Mouse (Mus musculus) ES-Bruce4 (cell line): ENCODE measurements around the gene Kcna3. TPM values are rescaled to one million over a fixed set of nuclear protein-coding genes. Genes with fewer than 3 reads are reported as not detected.
A peak's percentile ranks its signal among the peaks of the same experiment; 100 is the strongest.

Source experiments
- H3K27ac ChIP-seq: 2 replicates; pipeline ENCODE4 v1.5.1; 2012; ENCODE audit warnings: low read length, inconsistent platforms; ENCODE audit not compliant: insufficient read depth
- H3K27me3 ChIP-seq: 2 replicates; pipeline ENCODE4 v1.6.1; 2012; ENCODE audit warnings: mild to moderate bottlenecking, low read length, inconsistent platforms; ENCODE audit not compliant: control insufficient read depth, poor library complexity, insufficient read depth, severe bottlenecking
- H3K36me3 ChIP-seq: 2 replicates; pipeline ENCODE4 v1.6.1; 2012; ENCODE audit warnings: inconsistent platforms, mild to moderate bottlenecking, low read length, moderate library complexity; ENCODE audit not compliant: control insufficient read depth, poor library complexity, insufficient read depth, severe bottlenecking
- H3K4me1 ChIP-seq: one replicate; pipeline ENCODE4 v1.8.1; 2011; ENCODE audit warnings: low read length; ENCODE audit not compliant: control insufficient read depth, insufficient read depth
- H3K4me3 ChIP-seq: 2 replicates; pipeline ENCODE4 v1.5.1; 2011; ENCODE audit warnings: low read depth, mild to moderate bottlenecking, low read length
- H3K9ac ChIP-seq: 2 replicates; pipeline ENCODE4 v1.6.1; 2012; ENCODE audit warnings: low read depth, mild to moderate bottlenecking, inconsistent platforms; ENCODE audit not compliant: poor library complexity, severe bottlenecking
- H3K9me3 ChIP-seq: replicated peaks from 2 replicates; pipeline ENCODE4 v1.6.1; 2012; ENCODE audit warnings: mild to moderate bottlenecking, low read length, inconsistent platforms; ENCODE audit not compliant: control insufficient read depth, poor library complexity, insufficient read depth, severe bottlenecking
- CTCF ChIP-seq: IDR thresholded peaks from one replicate; pipeline ENCODE4 v1.8.1; 2011; ENCODE audit warnings: low read depth, low read length
- EP300 ChIP-seq: IDR thresholded peaks from 2 replicates; pipeline ENCODE4 v1.6.1; 2011; ENCODE audit warnings: low read depth, low read length; ENCODE audit not compliant: insufficient read depth
- POLR2A ChIP-seq: IDR thresholded peaks from one replicate; pipeline ENCODE4 v1.8.1; 2011; ENCODE audit warnings: low read length; ENCODE audit not compliant: insufficient read depth
- polyA plus RNA-seq: library from polyadenylated mRNA; stranded (reverse); fragments of >200 nt; gene quantifications from 2 replicates; pipeline ENCODE4 v1.2.4, GENCODE M21; 2011; ENCODE audit warnings: low read depth; ENCODE audit not compliant: missing spikeins, insufficient read depth, insufficient read length

Gene Kcna3
- polyA plus RNA-seq, 1 experiment, result 0.63 TPM

DNA sequence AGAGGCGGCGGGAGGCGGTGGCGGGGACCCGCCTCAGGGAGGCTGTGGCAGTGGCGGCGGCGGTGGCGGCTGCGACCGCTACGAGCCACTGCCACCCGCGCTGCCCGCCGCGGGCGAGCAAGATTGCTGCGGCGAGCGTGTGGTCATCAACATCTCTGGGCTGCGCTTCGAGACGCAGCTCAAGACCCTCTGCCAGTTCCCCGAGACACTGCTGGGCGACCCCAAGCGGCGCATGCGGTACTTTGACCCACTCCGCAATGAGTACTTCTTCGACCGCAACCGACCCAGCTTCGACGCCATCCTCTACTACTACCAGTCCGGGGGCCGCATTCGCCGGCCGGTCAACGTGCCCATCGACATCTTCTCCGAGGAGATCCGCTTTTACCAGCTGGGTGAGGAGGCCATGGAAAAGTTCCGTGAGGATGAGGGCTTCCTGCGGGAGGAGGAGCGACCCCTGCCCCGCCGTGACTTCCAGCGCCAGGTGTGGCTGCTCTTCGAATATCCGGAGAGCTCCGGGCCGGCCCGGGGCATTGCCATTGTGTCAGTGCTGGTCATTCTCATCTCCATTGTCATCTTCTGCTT is 580 bp downstream of the Kcna3 start:
- H3K9ac ChIP-seq, result peak overlapping the region; percentile 51
- H3K9me3 ChIP-seq, result no peaks in the 10 kb centered on the region
- peak overlapping the region; percentile 79 for H3K4me3 ChIP-seq
- H3K27ac ChIP-seq, result no peak overlapping the region
- peaks cover 20% of the 10 kb centered on the region for H3K27me3 ChIP-seq
- H3K36me3 ChIP-seq, result no peaks in the 10 kb centered on the region
- no peaks in the 10 kb centered on the region for H3K4me1 ChIP-seq
- TF ChIP-seq POLR2A, result no peak
- TF ChIP-seq EP300, result no peak
- TF ChIP-seq CTCF, result no peak

DNA sequence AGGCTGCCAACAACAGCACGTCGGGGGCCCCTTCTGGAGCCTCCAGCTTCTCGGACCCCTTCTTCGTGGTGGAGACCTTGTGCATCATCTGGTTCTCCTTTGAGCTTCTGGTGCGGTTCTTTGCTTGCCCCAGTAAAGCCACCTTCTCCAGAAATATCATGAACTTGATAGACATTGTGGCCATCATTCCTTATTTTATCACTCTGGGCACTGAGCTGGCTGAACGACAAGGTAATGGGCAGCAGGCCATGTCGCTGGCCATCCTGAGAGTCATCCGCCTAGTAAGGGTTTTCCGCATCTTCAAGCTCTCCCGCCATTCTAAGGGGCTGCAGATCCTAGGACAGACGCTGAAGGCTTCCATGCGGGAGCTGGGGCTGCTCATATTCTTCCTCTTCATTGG is 1.1 kb downstream of the Kcna3 start:
- Histone ChIP-seq H3K27me3 (peaks cover 19% of the 10 kb centered on the region), H3K9me3 (no peaks in the 10 kb centered on the region), H3K9ac (no peak overlapping the region), H3K36me3 (no peaks in the 10 kb centered on the region), H3K27ac (no peak overlapping the region), H3K4me1 (no peaks in the 10 kb centered on the region), H3K4me3 (0 out of 2 replicates have a peak overlapping the region, but pooled peaks have one; percentile 79)
- TF ChIP-seq CTCF, result no peak
- TF ChIP-seq EP300, result no peak
- TF ChIP-seq POLR2A, result no peak

GRCm38 (mm10) chr3:107037536-107038155 is 1.7 kb downstream of the Kcna3 start:
- Histone ChIP-seq H3K9me3 (no peaks in the 10 kb centered on the region), H3K4me3 (no peak overlapping the region), H3K9ac (no peak overlapping the region), H3K4me1 (no peaks in the 10 kb centered on the region), H3K36me3 (no peaks in the 10 kb centered on the region), H3K27ac (no peak overlapping the region), H3K27me3 (peaks cover 19% of the 10 kb centered on the region)
- no peak for TF ChIP-seq CTCF
- no peak for TF ChIP-seq POLR2A
- TF ChIP-seq EP300, result no peak

DNA sequence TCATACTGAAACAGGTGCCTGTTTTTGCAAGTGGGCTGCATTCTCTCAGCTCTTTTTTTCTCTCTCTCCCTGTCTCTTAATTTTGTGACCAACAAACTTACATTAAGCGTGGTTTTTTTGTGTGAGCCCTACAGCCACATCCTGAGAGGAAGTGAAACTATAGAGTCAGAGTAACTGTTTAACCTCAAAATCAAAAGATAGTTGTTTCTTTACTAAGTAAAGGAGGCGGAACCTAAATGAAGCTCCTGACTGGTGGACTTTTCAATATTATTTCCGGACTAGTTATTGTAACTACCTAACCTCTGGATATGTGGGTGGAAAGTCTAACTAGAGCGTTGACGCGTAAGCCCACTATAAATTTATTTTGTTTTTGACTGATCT is 2.2 kb downstream of the Kcna3 start:
- Histone ChIP-seq H3K9me3 (no peaks in the 10 kb centered on the region), H3K4me1 (no peaks in the 10 kb centered on the region), H3K27me3 (peaks cover 19% of the 10 kb centered on the region), H3K9ac (no peak overlapping the region), H3K36me3 (no peaks in the 10 kb centered on the region), H3K27ac (no peak overlapping the region), H3K4me3 (no peak overlapping the region)
- TF ChIP-seq CTCF (no peak), EP300 (no peak), POLR2A (no peak)

- no peaks in the 10 kb centered on the region for H3K36me3 ChIP-seq
- no peak for TF ChIP-seq POLR2A
- no peak for TF ChIP-seq EP300
- TF ChIP-seq CTCF, result no peak
- no peak overlapping the region for H3K9ac ChIP-seq
- no peaks in the 10 kb centered on the region for H3K9me3 ChIP-seq
- no peak overlapping the region for H3K27ac ChIP-seq
- H3K27me3 ChIP-seq, result peaks cover 19% of the 10 kb centered on the region
- no peaks in the 10 kb centered on the region for H3K4me1 ChIP-seq
- no peak overlapping the region for H3K4me3 ChIP-seq
Observed at GRCm38 (mm10) chr3:107038661-107039223, 2.8 kb downstream of the Kcna3 start.

DNA sequence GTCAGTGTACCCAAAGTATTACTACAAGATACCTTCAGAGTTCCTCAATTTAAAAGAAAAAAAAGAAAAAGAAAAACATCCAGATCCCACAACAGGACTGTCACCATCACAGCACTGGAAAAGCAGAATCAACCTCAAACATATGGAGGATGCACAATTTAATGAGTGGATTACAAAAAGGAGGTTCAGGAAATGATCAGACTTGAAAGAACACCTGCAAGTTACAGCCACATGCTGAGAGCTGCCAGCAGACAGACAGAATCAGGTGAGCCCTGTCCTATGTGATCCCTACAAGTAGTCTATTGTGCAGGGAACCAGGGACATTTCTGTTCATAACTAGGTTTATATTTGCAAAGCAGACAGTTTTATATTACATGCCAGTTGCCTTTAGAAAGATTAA is 3.3 kb downstream of the Kcna3 start:
- Histone ChIP-seq H3K36me3 (no peaks in the 10 kb centered on the region), H3K27ac (no peak overlapping the region), H3K4me1 (no peaks in the 10 kb centered on the region), H3K4me3 (no peak overlapping the region), H3K27me3 (peaks cover 19% of the 10 kb centered on the region), H3K9me3 (no peaks in the 10 kb centered on the region), H3K9ac (no peak overlapping the region)
- TF ChIP-seq POLR2A (no peak), EP300 (no peak)
